8 mouse cellular contexts compared by ENCODE assay signal in genomic region chr10:87787521-87787920, GRCm38 (mm10).
DNase-seq lines count a peak whose midpoint lies in the region; TF ChIP-seq lines count a peak whose summit lies in the region.
"Had no signal": no experiment of that assay in that cellular context is flagged by ENCODE, and none has a peak within 500 bp of the region (broad histone marks: within the 10 kb centered on the region; RNA-seq: fewer than 3 reads in every experiment).

No protein-coding gene starts in this region.

- H3K9me3 ChIP-seq in limb, embryonic 10.5 days (replicated peaks): no peaks in the 10 kb centered on the region
- H3K9me3 ChIP-seq: heart, embryonic 13.5 days had no signal

- H3K4me3 ChIP-seq in liver, adult 2 months (ENCODE audit: insufficient read depth, low read depth, low read length): no peak overlapping the region
- H3K4me3 ChIP-seq in limb, embryonic 10.5 days: no peak overlapping the region
- H3K4me3 ChIP-seq: heart, embryonic 13.5 days had no signal

- 18% methylated on average over 4 of the region's 4 CpGs for WGBS in liver, adult 2 months
- whole genome bisulfite sequencing in limb, embryonic 10.5 days: 69% methylated on average over 4 of the region's 4 CpGs

- no peaks in the 10 kb centered on the region for H3K27me3 ChIP-seq in liver, adult 2 months (ENCODE audit: control insufficient read depth, insufficient read depth, low read length)
- H3K27me3 ChIP-seq in limb, embryonic 10.5 days (ENCODE audit: low read depth, poor library complexity, severe bottlenecking): no peaks in the 10 kb centered on the region
- H3K27me3 ChIP-seq: heart, embryonic 13.5 days had no signal

- no peaks in the 10 kb centered on the region for H3K79me2 ChIP-seq in liver, adult 2 months (ENCODE audit: control insufficient read depth, insufficient read depth, low read length)

- DNase-seq in 3T3-L1 (ENCODE audit: low read depth, low spot score) (peak; percentile 93), NIH3T3 (ENCODE audit: low read depth) (peak; percentile 84)
- DNase-seq in heart, postnatal 14 days: peak; percentile 49 to 63
- DNase-seq in liver, adult 2 months (ENCODE audit: extremely low read depth, low read depth, low spot score): peak; percentile 62
- peak; percentile 23 to 74 for DNase-seq in urinary bladder, postnatal 36 days (ENCODE audit: low spot score in 2 of 2)
- DNase-seq in cerebellum, postnatal 25 days: no peak
- DNase-seq in limb, embryonic 10.5 days (ENCODE audit: low spot score): no peak

- H3K4me1 ChIP-seq in liver, adult 2 months (ENCODE audit: control insufficient read depth, insufficient read depth, low read length): no peaks in the 10 kb centered on the region
- H3K4me1 ChIP-seq in limb, embryonic 10.5 days: no peaks in the 10 kb centered on the region
- H3K4me1 ChIP-seq: heart, embryonic 13.5 days had no signal

- H3K9ac ChIP-seq in liver, adult 2 months (ENCODE audit: low read depth, low read length): no peak overlapping the region
- H3K9ac ChIP-seq: heart, embryonic 13.5 days had no signal

- no peak for TF ChIP-seq CTCF in liver, adult 2 months (IDR thresholded peaks at IDR 0.05; ENCODE audit: low read depth, low read length)

- no peak for TF ChIP-seq POLR2A in liver, adult 2 months (IDR thresholded peaks at IDR 0.05; ENCODE audit: extremely low read depth, insufficient read depth, low read length)

- no peak overlapping the region for H3K27ac ChIP-seq in liver, adult 2 months (replicated peaks; ENCODE audit: insufficient read depth, low read depth, low read length)
- no peak overlapping the region for H3K27ac ChIP-seq in limb, embryonic 10.5 days
- H3K27ac ChIP-seq: heart, embryonic 13.5 days had no signal

- intact Hi-C loops in heart, postnatal 14 days (cut with DNase I): no loop called here

- no peaks in the 10 kb centered on the region for H3K36me3 ChIP-seq in liver, adult 2 months (ENCODE audit: control insufficient read depth, insufficient read depth, low read length)
- no peaks in the 10 kb centered on the region for H3K36me3 ChIP-seq in limb, embryonic 10.5 days
- H3K36me3 ChIP-seq: heart, embryonic 13.5 days had no signal

Comparison
In these comparisons a context has a peak if more than half of its experiments do, and no peak if none do; other contexts are left out.
1. DNase-seq: peak in 3T3-L1 (single experiment), NIH3T3 (single experiment), heart, postnatal 14 days (2 of 2), liver, adult 2 months (single experiment) and urinary bladder, postnatal 36 days (2 of 2); none in cerebellum, postnatal 25 days (0 of 2) and limb, embryonic 10.5 days (single experiment).